Mouse (Mus musculus): ENCODE results near the gene Thap4. TPM values are rescaled to one million over a fixed set of nuclear protein-coding genes. Genes with fewer than 3 reads are reported as not detected.

Gene Thap4
- polyA plus RNA-seq, 1 experiment from 2014 or later: 34.3 TPM

DNA sequence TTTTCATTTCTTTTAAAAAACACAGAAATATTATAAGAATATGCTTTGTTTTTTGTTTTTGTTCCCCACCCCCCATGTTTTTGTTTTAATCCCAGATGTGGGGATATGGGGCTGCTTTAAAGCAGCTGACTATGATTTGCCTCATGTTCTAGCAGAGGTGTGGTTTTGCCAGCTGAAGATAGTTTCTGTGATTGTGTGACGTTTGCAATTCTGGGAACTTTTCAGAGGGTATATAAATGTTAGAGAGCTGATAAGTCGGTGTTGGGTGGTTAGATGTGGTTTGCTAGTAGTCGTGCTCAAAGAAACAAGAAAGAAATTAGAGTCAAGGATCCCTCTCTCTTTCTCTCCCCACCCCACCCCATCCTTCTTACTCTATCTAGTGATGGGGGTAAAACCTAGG lies 18.8 kb downstream of the Thap4 start:
- no peak overlapping the region for H3K4me2 ChIP-seq (replicated peaks; ENCODE audit: low read depth, low read length)
- no peak overlapping the region for H3K4me3 ChIP-seq (ENCODE audit: low read depth, low read length)
- WGBS: 95% methylated on average over 3 of the region's 3 CpGs
- ATAC-seq (ENCODE audit: low FRiP score) (no peak), DNase-seq (ENCODE audit: low spot score) (no peak)
- no peaks in the 10 kb centered on the region for H3K9me3 ChIP-seq (ENCODE audit: control insufficient read depth, low read length)
- no peak overlapping the region for H3K9ac ChIP-seq (ENCODE audit: low read depth, low read length)
- H3K27ac ChIP-seq (ENCODE audit: low read depth, low read length): no peak overlapping the region
- H3K36me3 ChIP-seq (ENCODE audit: control insufficient read depth, insufficient read depth, low read length): no peaks in the 10 kb centered on the region
- no peaks in the 10 kb centered on the region for H3K4me1 ChIP-seq (replicated peaks; ENCODE audit: control insufficient read depth, insufficient read depth, low read length)
- H3K27me3 ChIP-seq (ENCODE audit: control insufficient read depth, insufficient read depth, low read length): no peaks in the 10 kb centered on the region

- no peak for ATAC-seq (ENCODE audit: low FRiP score)
- Histone ChIP-seq H3K9ac (ENCODE audit: low read depth, low read length) (no peak overlapping the region), H3K27me3 (ENCODE audit: control insufficient read depth, insufficient read depth, low read length) (no peaks in the 10 kb centered on the region), H3K9me3 (ENCODE audit: control insufficient read depth, low read length) (no peaks in the 10 kb centered on the region), H3K4me1 (replicated peaks; ENCODE audit: control insufficient read depth, insufficient read depth, low read length) (no peaks in the 10 kb centered on the region), H3K36me3 (ENCODE audit: control insufficient read depth, insufficient read depth, low read length) (no peaks in the 10 kb centered on the region), H3K4me2 (replicated peaks; ENCODE audit: low read depth, low read length) (no peak overlapping the region), H3K4me3 (ENCODE audit: low read depth, low read length) (no peak overlapping the region), H3K27ac (ENCODE audit: low read depth, low read length) (no peak overlapping the region)
- no peak for DNase-seq (ENCODE audit: low spot score)
- 25% methylated on average over 3 of the region's 3 CpGs for WGBS
Measured at GRCm38 (mm10) chr1:93731880-93732281, 22.8 kb downstream of the Thap4 start.

DNA sequence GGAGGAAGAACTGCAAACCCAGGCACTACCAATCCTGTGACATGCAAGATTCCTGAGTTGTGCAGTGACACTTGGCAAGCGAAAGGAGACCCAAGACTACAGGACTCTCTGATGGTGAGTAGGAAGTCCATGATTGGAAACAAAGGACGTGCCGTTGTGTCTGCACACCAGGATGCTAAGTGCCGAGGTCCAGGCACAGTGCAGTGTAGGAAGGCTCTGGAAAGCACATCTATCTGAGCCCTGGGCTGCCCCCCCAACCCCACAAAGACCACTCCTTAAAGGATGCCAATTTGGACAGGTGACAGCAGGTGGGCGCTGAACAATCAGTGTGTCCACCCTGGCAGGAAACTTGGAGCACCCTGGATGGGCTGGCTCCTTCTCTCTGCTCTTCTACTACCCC lies 23.6 kb downstream of the Thap4 start:
- H3K9ac ChIP-seq (ENCODE audit: low read depth, low read length): no peak overlapping the region
- WGBS: 89% methylated on average over 5 of the region's 5 CpGs
- no peak overlapping the region for H3K4me2 ChIP-seq (replicated peaks; ENCODE audit: low read depth, low read length)
- no peak overlapping the region for H3K27ac ChIP-seq (ENCODE audit: low read depth, low read length)
- H3K36me3 ChIP-seq (ENCODE audit: control insufficient read depth, insufficient read depth, low read length): no peaks in the 10 kb centered on the region
- no peaks in the 10 kb centered on the region for H3K27me3 ChIP-seq (ENCODE audit: control insufficient read depth, insufficient read depth, low read length)
- H3K4me3 ChIP-seq (ENCODE audit: low read depth, low read length): no peak overlapping the region
- DNase-seq (ENCODE audit: low spot score): no peak
- H3K4me1 ChIP-seq (replicated peaks; ENCODE audit: control insufficient read depth, insufficient read depth, low read length): no peaks in the 10 kb centered on the region
- H3K9me3 ChIP-seq (ENCODE audit: control insufficient read depth, low read length): no peaks in the 10 kb centered on the region
- ATAC-seq (ENCODE audit: low FRiP score): no peak

DNA sequence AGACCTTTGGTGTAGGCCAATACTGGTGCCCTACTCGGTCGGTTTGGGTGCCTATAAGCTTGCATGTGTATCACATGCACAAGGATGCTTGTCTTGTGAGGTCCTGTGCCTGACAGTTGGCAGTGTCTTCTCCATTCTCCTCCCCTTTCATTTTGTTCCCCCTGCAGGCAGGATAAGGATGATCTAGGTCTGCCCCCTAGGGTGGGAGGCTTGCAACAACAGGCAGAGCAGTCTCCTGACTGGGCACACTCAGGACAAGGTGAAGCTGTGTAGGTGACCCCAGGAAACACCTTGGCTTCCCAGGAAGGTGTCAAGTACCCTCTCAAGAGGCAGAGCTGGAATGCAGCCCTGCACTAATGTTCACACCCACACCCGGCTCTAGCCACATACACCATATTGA lies 27.7 kb downstream of the Thap4 start:
- H3K36me3 ChIP-seq (ENCODE audit: control insufficient read depth, insufficient read depth, low read length): no peaks in the 10 kb centered on the region
- ATAC-seq (ENCODE audit: low FRiP score) (peak; percentile 67; the same call in 1 of the 2 replicates), DNase-seq (ENCODE audit: low spot score) (peak; percentile 52)
- 71% methylated on average over 3 of the region's 3 CpGs for WGBS
- no peak overlapping the region for H3K9ac ChIP-seq (ENCODE audit: low read depth, low read length)
- H3K9me3 ChIP-seq (ENCODE audit: control insufficient read depth, low read length): no peaks in the 10 kb centered on the region
- no peak overlapping the region for H3K27ac ChIP-seq (ENCODE audit: low read depth, low read length)
- no peaks in the 10 kb centered on the region for H3K4me1 ChIP-seq (replicated peaks; ENCODE audit: control insufficient read depth, insufficient read depth, low read length)
- H3K27me3 ChIP-seq (ENCODE audit: control insufficient read depth, insufficient read depth, low read length): no peaks in the 10 kb centered on the region
- H3K4me3 ChIP-seq (ENCODE audit: low read depth, low read length): no peak overlapping the region
- no peak overlapping the region for H3K4me2 ChIP-seq (replicated peaks; ENCODE audit: low read depth, low read length)

DNA sequence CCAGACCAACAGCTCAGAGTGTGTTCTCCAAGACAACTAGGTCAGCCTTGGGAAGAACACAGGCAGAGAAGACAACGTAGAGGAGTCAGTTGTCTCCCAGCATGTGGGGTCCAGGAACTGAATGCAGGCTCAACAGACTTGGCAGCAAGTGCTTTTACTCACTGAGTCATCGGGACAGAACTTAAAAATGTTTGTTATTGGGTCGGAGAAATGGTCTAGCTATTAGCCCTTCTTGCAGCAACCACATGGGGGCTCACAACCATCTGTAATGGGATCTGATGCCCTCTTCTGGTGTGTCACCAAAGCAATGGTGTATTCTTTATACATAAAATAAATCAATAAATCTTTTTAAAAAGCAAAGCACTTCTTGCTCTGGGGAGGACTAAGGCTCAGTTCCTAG lies 28.5 kb downstream of the Thap4 start:
- DNase-seq (ENCODE audit: low spot score): no peak
- H3K4me3 ChIP-seq (ENCODE audit: low read depth, low read length): no peak overlapping the region
- H3K9me3 ChIP-seq (ENCODE audit: control insufficient read depth, low read length): no peaks in the 10 kb centered on the region
- H3K4me2 ChIP-seq (replicated peaks; ENCODE audit: low read depth, low read length): no peak overlapping the region
- no peaks in the 10 kb centered on the region for H3K27me3 ChIP-seq (ENCODE audit: control insufficient read depth, insufficient read depth, low read length)
- no peaks in the 10 kb centered on the region for H3K36me3 ChIP-seq (ENCODE audit: control insufficient read depth, insufficient read depth, low read length)
- no peak overlapping the region for H3K27ac ChIP-seq (ENCODE audit: low read depth, low read length)
- no peaks in the 10 kb centered on the region for H3K4me1 ChIP-seq (replicated peaks; ENCODE audit: control insufficient read depth, insufficient read depth, low read length)
- no peak overlapping the region for H3K9ac ChIP-seq (ENCODE audit: low read depth, low read length)
- ATAC-seq (ENCODE audit: low FRiP score): no peak
- 89% methylated on average over 3 of the region's 3 CpGs for WGBS

GRCm38 (mm10) chr1:93725665-93726064 lies 29.0 kb downstream of the Thap4 start:
- DNase-seq (ENCODE audit: low spot score) (no peak), ATAC-seq (ENCODE audit: low FRiP score) (no peak)
- H3K9ac ChIP-seq (ENCODE audit: low read depth, low read length): no peak overlapping the region
- WGBS: 86% methylated on average over 5 of the region's 5 CpGs
- H3K27ac ChIP-seq (ENCODE audit: low read depth, low read length): no peak overlapping the region
- H3K27me3 ChIP-seq (ENCODE audit: control insufficient read depth, insufficient read depth, low read length): no peaks in the 10 kb centered on the region
- H3K9me3 ChIP-seq (ENCODE audit: control insufficient read depth, low read length): no peaks in the 10 kb centered on the region
- no peak overlapping the region for H3K4me2 ChIP-seq (replicated peaks; ENCODE audit: low read depth, low read length)
- H3K4me3 ChIP-seq (ENCODE audit: low read depth, low read length): no peak overlapping the region
- H3K4me1 ChIP-seq (replicated peaks; ENCODE audit: control insufficient read depth, insufficient read depth, low read length): no peaks in the 10 kb centered on the region
- no peaks in the 10 kb centered on the region for H3K36me3 ChIP-seq (ENCODE audit: control insufficient read depth, insufficient read depth, low read length)

GRCm38 (mm10) chr1:93724623-93725022 lies 30.0 kb downstream of the Thap4 start:
- no peaks in the 10 kb centered on the region for H3K9me3 ChIP-seq (ENCODE audit: control insufficient read depth, low read length)
- H3K27me3 ChIP-seq (ENCODE audit: control insufficient read depth, insufficient read depth, low read length): no peaks in the 10 kb centered on the region
- 86% methylated on average over 3 of the region's 3 CpGs for WGBS
- no peak for DNase-seq (ENCODE audit: low spot score)
- H3K4me1 ChIP-seq (replicated peaks; ENCODE audit: control insufficient read depth, insufficient read depth, low read length): no peaks in the 10 kb centered on the region
- no peak overlapping the region for H3K27ac ChIP-seq (ENCODE audit: low read depth, low read length)
- H3K4me3 ChIP-seq (ENCODE audit: low read depth, low read length): no peak overlapping the region
- ATAC-seq (ENCODE audit: low FRiP score): no peak
- H3K4me2 ChIP-seq (replicated peaks; ENCODE audit: low read depth, low read length): no peak overlapping the region
- H3K36me3 ChIP-seq (ENCODE audit: control insufficient read depth, insufficient read depth, low read length): no peaks in the 10 kb centered on the region
- H3K9ac ChIP-seq (ENCODE audit: low read depth, low read length): no peak overlapping the region

- 82% methylated on average over 4 of the region's 7 CpGs for WGBS
Measured at GRCm38 (mm10) chr1:93721557-93721956, 33.1 kb downstream of the Thap4 start.

GRCm38 (mm10) chr1:93716166-93716565 lies 38.5 kb downstream of the Thap4 start:
- Histone ChIP-seq H3K9ac (ENCODE audit: low read depth, low read length) (no peak overlapping the region), H3K36me3 (ENCODE audit: control insufficient read depth, insufficient read depth, low read length) (no peaks in the 10 kb centered on the region), H3K4me1 (replicated peaks; ENCODE audit: control insufficient read depth, insufficient read depth, low read length) (no peaks in the 10 kb centered on the region), H3K27ac (ENCODE audit: low read depth, low read length) (no peak overlapping the region), H3K27me3 (ENCODE audit: control insufficient read depth, insufficient read depth, low read length) (no peaks in the 10 kb centered on the region), H3K4me2 (replicated peaks; ENCODE audit: low read depth, low read length) (no peak overlapping the region), H3K9me3 (ENCODE audit: control insufficient read depth, low read length) (no peaks in the 10 kb centered on the region), H3K4me3 (ENCODE audit: low read depth, low read length) (no peak overlapping the region)
- no peak for DNase-seq (ENCODE audit: low spot score)
- 94% methylated on average over 2 of the region's 2 CpGs for WGBS
- ATAC-seq (ENCODE audit: low FRiP score): no peak

More at GRCm38 (mm10) chr1:93721557-93721956, 33.1 kb downstream of the Thap4 start:
- H3K27ac ChIP-seq (ENCODE audit: low read depth, low read length): no peak overlapping the region
- no peak overlapping the region for H3K4me2 ChIP-seq (replicated peaks; ENCODE audit: low read depth, low read length)
- H3K27me3 ChIP-seq (ENCODE audit: control insufficient read depth, insufficient read depth, low read length): no peaks in the 10 kb centered on the region
- no peaks in the 10 kb centered on the region for H3K4me1 ChIP-seq (replicated peaks; ENCODE audit: control insufficient read depth, insufficient read depth, low read length)
- no peak for ATAC-seq (ENCODE audit: low FRiP score)
- no peak overlapping the region for H3K4me3 ChIP-seq (ENCODE audit: low read depth, low read length)
- DNase-seq (ENCODE audit: low spot score): no peak
- H3K9ac ChIP-seq (ENCODE audit: low read depth, low read length): no peak overlapping the region
- no peaks in the 10 kb centered on the region for H3K9me3 ChIP-seq (ENCODE audit: control insufficient read depth, low read length)
- H3K36me3 ChIP-seq (ENCODE audit: control insufficient read depth, insufficient read depth, low read length): no peaks in the 10 kb centered on the region

All from hindbrain, embryonic 11.5 days (tissue).